Mouse (Mus musculus): Measurements from ENCODE around the gene Dock6. TPM values are rescaled to one million over a fixed set of nuclear protein-coding genes. Genes with fewer than 3 reads are reported as not detected.
"Not testable (repeated sequence)": the region's sequence is repeated elsewhere in the genome, so short reads cannot be mapped to it uniquely, and the experiment has no call there.

Dock6 gene
- 48.4 and 50.3 TPM in 2 replicates for polyA plus RNA-seq (2015; fragmentation: Nextera tagmentation; extraction: Ambion mirVana)

DNA sequence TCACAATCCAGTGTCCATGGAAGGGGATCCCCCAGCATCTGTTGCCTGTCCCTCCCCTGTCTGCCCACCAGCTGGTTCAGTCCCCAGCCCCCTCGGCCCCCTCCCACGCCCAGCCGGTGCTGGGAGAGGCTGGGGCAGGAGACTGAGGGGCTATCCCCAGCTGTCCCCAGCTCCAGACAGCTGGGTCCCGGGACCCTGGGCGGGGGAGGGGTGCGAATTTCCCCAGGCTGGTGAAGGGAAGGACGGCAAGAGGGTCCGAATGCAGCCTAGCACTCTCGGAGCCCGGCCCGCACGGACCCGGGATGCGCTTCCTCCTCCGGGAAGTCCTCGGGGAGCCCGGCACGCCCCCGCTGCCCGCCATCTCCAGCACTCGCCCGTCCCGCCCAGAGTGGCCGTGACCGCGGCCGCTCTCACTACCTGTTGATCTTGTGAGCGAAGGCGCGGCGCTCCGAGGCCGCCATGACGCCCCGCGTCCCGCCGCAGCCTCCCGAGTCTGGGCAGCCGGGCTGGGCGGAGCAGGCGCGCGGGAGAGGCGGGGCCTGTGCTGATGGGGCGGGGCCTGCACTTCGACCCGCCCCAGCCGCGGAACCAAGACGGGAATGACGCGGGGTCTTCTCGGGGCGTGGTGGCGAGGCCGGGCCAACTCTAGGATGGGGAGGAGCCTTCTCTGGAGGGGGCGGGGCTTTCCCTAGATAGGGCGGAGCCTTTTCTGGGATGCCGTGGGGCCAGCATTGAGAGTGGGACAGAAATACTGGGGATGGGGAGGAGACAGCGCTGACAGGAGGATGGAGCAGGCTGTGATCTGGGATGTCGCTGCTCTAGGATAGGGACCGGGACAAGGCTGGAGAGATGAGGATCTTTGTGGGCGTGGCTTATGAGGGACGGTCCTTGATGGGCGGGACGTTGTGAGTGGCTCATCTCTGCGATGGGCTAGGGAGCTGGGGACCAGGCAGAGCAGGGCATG is at the start of gene Dock6:
TSS of gene Dock6 (minus strand) at position 508 of the 964 bp plus-strand sequence.
- no peaks in the 10 kb centered on the region for H3K36me3 ChIP-seq
- peak within 1 kb of the TSS; percentile 94 for H3K9ac ChIP-seq
- peak within 1 kb of the TSS; percentile 77 for H3K4me2 ChIP-seq
- H3K27ac ChIP-seq (replicated peaks) = peak within 1 kb of the TSS; percentile 81
- H3K27me3 ChIP-seq (replicated peaks) = no peaks in the 10 kb centered on the region
- no peaks in the 10 kb centered on the region for H3K9me3 ChIP-seq
- H3K4me3 ChIP-seq = peak within 1 kb of the TSS; percentile 88
- peaks cover 39% of the 10 kb centered on the region for H3K4me1 ChIP-seq
- ATAC-seq (ENCODE audit: extremely low read depth, insufficient number of reproducible peaks, low FRiP score, low TSS enrichment) = peak; percentile 84
- under 1% methylated on average over 68 of the region's 68 CpGs for WGBS

DNA sequence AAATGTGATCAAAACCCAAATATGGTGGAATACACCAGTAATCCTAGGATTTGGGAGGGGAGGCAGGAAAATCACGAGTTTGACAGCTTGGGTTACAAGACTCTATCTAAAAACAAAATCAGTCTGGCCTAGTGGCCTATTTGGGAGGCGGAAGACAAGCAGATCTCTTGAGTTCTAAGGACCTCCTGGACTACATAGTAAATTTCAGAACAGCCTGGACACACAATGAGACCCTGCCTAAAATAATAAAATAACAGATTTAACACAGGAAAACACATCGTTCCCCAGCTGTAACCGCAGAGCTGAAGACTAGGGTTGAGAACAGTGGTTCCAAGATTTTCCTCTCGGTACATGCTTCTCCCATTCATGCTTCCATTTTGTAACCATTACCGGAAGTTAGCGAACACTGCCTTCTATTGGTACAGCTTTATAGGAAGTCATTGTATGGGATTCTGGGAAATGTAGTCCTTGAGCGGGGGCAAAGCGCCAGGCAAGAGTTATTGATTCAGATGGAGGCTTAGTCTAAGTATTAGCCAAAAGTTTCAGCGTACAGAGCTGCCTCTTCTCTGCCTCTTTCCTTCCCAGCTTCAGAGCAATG is 48.9 kb upstream of the Dock6 start:
- H3K36me3 ChIP-seq = no peaks in the 10 kb centered on the region
- WGBS = 12% methylated on average over 10 of the region's 10 CpGs
- H3K4me1 ChIP-seq = no peaks in the 10 kb centered on the region
- peak overlapping the region; percentile 61 for H3K4me2 ChIP-seq
- H3K27me3 ChIP-seq (replicated peaks) = peaks cover 23% of the 10 kb centered on the region
- ATAC-seq (ENCODE audit: extremely low read depth, insufficient number of reproducible peaks, low FRiP score, low TSS enrichment) = no peak
- H3K27ac ChIP-seq (replicated peaks) = no peak overlapping the region
- H3K4me3 ChIP-seq = peak overlapping the region; percentile 46
- no peaks in the 10 kb centered on the region for H3K9me3 ChIP-seq
- H3K9ac ChIP-seq = peak overlapping the region; percentile 55; the same call in 1 of the 2 replicates

DNA sequence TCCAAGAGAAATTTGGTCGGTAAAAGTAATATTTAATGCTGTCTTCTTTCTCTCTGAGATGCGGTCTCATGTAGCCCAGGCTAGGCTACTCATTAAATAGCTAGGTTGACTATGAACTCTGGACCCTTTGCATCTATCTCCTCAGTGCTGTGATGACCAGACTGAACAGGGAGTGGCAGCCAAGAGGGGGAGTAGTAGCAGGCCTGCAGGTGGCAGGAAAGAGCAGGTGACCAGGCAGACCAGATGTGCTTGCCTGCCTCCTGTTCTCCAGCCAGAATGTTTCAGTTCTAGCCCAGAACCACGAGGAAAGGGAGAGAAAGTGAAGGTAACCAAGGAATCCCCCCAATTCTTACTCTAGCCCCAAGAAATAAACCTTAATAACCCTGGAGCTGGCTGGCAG is 36.8 kb upstream of the Dock6 start:
- H3K4me2 ChIP-seq = no peak overlapping the region
- H3K9ac ChIP-seq = no peak overlapping the region
- H3K4me3 ChIP-seq = no peak overlapping the region
- WGBS = 64% methylated on average over 3 of the region's 3 CpGs
- ATAC-seq (ENCODE audit: extremely low read depth, insufficient number of reproducible peaks, low FRiP score, low TSS enrichment) = no peak
- H3K27me3 ChIP-seq (replicated peaks) = peaks cover 11% of the 10 kb centered on the region; the same call in 1 of the 2 replicates
- H3K4me1 ChIP-seq = no peaks in the 10 kb centered on the region
- no peaks in the 10 kb centered on the region for H3K36me3 ChIP-seq
- no peak overlapping the region for H3K27ac ChIP-seq (replicated peaks)
- H3K9me3 ChIP-seq = no peaks in the 10 kb centered on the region

DNA sequence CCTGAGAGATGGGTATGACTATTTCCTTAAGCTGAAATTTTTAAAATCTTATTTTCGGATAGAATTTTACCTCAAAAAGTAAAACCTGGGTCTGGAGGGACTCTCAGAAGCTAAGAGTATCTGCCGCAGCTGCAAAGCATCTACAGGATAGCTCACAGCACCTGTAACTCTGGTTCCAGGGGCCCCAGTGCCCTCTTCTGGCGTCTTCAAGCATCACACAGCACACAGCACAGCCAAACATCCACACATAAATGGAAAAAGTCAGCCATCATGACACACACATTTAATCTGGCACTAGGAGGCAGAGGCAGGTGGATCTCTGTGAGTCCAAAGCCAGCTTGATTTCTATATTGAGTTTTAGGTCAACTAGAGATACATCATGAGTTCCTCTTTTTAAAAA is 24.2 kb upstream of the Dock6 start:
- H3K36me3 ChIP-seq = no peaks in the 10 kb centered on the region
- no peak overlapping the region for H3K27ac ChIP-seq (replicated peaks)
- no peak overlapping the region for H3K4me2 ChIP-seq
- no peak overlapping the region for H3K9ac ChIP-seq
- no peak overlapping the region for H3K4me3 ChIP-seq
- no peak for ATAC-seq (ENCODE audit: extremely low read depth, insufficient number of reproducible peaks, low FRiP score, low TSS enrichment)
- 57% methylated on average over 3 of the region's 3 CpGs for WGBS
- 0 out of 2 replicates have a peak, but pooled peaks cover 5% of the 10 kb centered on the region for H3K9me3 ChIP-seq
- H3K4me1 ChIP-seq = no peaks in the 10 kb centered on the region
- peaks cover 6% of the 10 kb centered on the region for H3K27me3 ChIP-seq (replicated peaks)

DNA sequence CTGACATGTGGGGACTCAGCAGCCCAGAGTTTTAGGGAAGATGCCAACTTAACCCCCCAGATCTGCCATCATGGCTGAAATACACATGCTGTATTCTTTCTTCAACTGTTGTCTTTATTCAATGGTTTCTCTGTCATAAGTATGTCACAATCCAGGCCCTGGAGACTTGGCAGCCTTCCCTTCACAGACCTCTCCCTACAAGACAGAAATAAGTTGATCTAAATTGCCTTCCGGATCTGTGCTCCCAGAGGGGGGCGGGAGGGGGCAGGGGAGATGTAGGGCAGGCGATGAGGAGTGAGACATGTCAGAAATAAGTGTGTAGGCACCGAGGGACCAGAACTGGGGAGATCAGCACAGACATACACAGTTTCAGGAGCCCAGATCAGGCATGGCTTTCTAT is 19.8 kb upstream of the Dock6 start:
- H3K4me2 ChIP-seq = no peak overlapping the region
- no peak overlapping the region for H3K27ac ChIP-seq (replicated peaks)
- H3K36me3 ChIP-seq = no peaks in the 10 kb centered on the region
- no peak for ATAC-seq (ENCODE audit: extremely low read depth, insufficient number of reproducible peaks, low FRiP score, low TSS enrichment)
- H3K27me3 ChIP-seq (replicated peaks) = peaks cover 6% of the 10 kb centered on the region
- no peaks in the 10 kb centered on the region for H3K4me1 ChIP-seq
- WGBS = 45% methylated on average over 4 of the region's 4 CpGs
- H3K9ac ChIP-seq = no peak overlapping the region
- no peaks in the 10 kb centered on the region for H3K9me3 ChIP-seq
- no peak overlapping the region for H3K4me3 ChIP-seq

DNA sequence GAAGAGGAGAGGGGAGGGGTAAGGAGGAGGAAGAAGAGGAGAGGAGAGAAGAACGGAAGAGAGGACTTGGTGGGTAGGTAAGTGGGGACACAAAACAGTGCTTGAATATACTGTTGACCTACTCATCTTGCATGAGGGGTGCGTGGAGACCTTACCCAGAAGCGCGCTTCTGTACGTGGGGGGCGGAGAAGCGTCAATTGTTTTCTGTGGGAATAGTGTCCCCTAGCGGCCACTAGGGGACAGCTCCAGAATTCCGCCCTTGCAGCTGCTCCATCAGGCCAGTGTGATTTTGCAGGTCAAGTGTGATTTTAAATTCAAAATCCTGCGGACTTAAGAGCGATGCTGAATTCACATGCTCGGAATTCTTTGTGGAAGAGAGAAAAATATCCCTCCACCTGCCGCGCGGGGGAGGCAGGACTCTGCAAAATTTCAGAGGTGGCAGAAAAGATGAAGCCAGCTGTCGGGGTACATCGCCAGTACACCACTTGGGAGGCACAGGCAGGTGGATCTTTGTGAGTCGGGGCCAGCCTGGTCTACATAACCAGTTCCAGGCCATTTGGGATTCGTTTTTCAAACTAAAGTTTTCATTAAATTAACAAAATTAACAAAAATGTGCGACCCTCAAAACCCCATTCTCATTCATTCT is 18.6 kb upstream of the Dock6 start:
- no peaks in the 10 kb centered on the region for H3K9me3 ChIP-seq
- H3K4me1 ChIP-seq = no peaks in the 10 kb centered on the region
- H3K27ac ChIP-seq (replicated peaks) = no peak overlapping the region
- H3K27me3 ChIP-seq (replicated peaks) = peaks cover 6% of the 10 kb centered on the region
- 14% methylated on average over 20 of the region's 20 CpGs for WGBS
- no peak overlapping the region for H3K4me3 ChIP-seq
- H3K36me3 ChIP-seq = no peaks in the 10 kb centered on the region
- peak overlapping the region; percentile 60 for H3K4me2 ChIP-seq
- no peak overlapping the region for H3K9ac ChIP-seq
- ATAC-seq (ENCODE audit: extremely low read depth, insufficient number of reproducible peaks, low FRiP score, low TSS enrichment) = no peak

DNA sequence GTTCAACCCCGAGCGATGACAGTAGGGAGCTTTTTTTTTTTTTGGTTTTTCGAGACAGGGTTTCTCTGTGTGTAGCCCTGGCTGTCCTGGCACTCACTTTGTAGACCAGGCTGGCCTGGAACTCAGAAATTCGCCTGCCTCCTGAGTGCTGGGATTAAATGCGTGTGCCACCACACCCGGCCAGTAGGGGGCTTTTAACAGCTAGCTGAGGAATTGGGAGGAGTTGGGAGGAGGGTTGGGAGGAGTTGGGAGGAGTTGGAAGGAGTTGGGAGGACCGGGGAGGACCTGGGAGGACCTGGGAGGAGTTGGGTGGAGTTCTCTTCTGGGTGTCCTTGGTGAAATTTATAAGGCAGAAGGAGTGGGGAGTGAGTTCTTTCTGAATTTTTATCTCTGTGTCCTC is 16.9 kb upstream of the Dock6 start:
- not testable (repeated sequence) for H3K9me3 ChIP-seq; H3K4me2 ChIP-seq; H3K27ac ChIP-seq (replicated peaks); H3K9ac ChIP-seq; H3K27me3 ChIP-seq (replicated peaks); ATAC-seq (ENCODE audit: extremely low read depth, insufficient number of reproducible peaks, low FRiP score, low TSS enrichment); H3K36me3 ChIP-seq; H3K4me3 ChIP-seq; H3K4me1 ChIP-seq
- 44% methylated on average over 7 of the region's 7 CpGs for WGBS

DNA sequence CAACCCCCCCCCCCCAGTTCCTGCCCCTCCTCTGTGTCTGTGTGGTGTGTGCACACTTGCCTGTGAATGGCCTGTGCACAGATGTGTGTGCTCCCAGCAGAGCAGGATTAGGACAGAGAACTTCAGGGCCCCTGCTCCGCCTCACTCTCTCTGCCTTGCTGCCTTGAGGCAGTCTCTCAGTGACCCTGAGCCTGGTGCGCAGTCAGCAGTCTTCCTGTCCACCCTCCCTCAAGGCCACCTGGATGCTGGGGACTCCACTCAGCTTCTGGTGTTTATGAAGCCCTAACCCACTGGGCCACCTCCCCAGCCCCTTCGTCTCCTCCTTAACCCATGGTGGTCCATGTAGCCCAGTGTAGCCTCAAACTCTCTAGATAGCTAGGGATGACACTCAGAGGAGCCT is 15.3 kb upstream of the Dock6 start:
- H3K9me3 ChIP-seq = no peaks in the 10 kb centered on the region
- no peak overlapping the region for H3K4me3 ChIP-seq
- WGBS = 65% methylated on average over 3 of the region's 3 CpGs
- no peak overlapping the region for H3K4me2 ChIP-seq
- H3K27me3 ChIP-seq (replicated peaks) = peaks cover 6% of the 10 kb centered on the region
- no peaks in the 10 kb centered on the region for H3K36me3 ChIP-seq
- no peak overlapping the region for H3K27ac ChIP-seq (replicated peaks)
- no peak for ATAC-seq (ENCODE audit: extremely low read depth, insufficient number of reproducible peaks, low FRiP score, low TSS enrichment)
- no peaks in the 10 kb centered on the region for H3K4me1 ChIP-seq
- H3K9ac ChIP-seq = no peak overlapping the region

DNA sequence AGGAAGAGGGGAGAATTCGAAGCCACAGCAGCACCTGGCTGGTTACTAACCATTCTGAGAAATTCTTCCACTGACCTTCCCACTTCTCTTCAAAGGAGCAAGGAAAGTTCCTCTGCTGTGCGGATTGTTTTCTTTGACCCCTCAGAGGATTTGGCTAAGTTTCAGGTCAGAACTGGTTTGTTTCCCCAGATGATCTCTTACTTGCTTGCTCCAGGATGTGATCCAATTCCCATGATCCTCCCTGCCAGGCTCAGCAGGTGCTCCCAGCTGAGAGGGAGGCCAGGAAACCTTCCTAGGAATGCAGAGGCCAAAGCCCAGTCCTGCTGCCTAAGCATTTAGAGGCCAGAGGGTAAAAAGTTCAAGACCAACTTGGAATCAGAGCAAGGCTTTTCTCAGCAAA is 14.2 kb upstream of the Dock6 start:
- Histone ChIP-seq H3K27ac (replicated peaks) (peak overlapping the region; percentile 51), H3K4me3 (no peak overlapping the region), H3K9me3 (peaks cover 6% of the 10 kb centered on the region; the same call in 1 of the 2 replicates), H3K4me2 (no peak overlapping the region), H3K36me3 (no peaks in the 10 kb centered on the region), H3K9ac (no peak overlapping the region), H3K4me1 (no peaks in the 10 kb centered on the region), H3K27me3 (replicated peaks) (no peaks in the 10 kb centered on the region)
- ATAC-seq (ENCODE audit: extremely low read depth, insufficient number of reproducible peaks, low FRiP score, low TSS enrichment) = no peak
- WGBS = 43% methylated on average over 2 of the region's 2 CpGs

DNA sequence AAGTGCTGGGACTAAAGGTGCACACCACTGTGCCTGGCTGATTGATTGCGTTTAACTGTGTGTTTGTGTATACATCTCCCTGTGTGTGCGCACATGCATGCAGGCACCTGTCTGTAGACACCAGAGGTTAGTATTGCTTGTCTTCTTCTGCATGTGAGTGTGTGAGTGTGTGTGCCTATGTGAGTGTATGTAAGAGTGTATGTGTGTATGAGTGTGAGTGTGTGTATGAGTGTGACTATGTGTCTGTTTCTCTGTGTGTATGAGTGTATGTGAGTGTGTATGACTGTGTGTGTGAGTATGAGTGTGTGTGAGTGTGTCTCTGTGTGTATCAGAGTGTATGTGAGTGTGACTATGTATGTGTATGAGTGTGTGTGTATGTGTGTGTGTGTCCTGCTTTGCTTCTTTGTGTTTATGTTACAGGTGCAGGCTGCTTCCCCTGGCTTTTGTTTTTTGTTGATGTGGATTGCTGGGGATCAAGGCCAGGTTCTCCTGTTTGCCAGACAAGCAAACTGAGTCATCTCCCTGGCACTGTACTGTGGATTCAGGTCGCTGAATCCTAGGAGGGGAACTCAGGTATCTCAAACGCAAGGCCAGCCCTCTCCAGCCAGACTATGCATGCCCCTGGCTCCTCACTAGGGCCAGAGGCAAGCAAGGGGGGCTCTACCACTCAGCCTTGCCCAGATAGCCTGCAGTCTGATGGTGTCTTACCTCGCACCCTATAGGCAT is 13.4 kb upstream of the Dock6 start:
- no peaks in the 10 kb centered on the region for H3K36me3 ChIP-seq
- H3K27ac ChIP-seq (replicated peaks) = peak overlapping the region; percentile 51
- WGBS = 65% methylated on average over 5 of the region's 5 CpGs
- H3K4me1 ChIP-seq = no peaks in the 10 kb centered on the region
- no peak overlapping the region for H3K4me2 ChIP-seq
- no peaks in the 10 kb centered on the region for H3K27me3 ChIP-seq (replicated peaks)
- H3K4me3 ChIP-seq = no peak overlapping the region
- H3K9ac ChIP-seq = no peak overlapping the region
- ATAC-seq (ENCODE audit: extremely low read depth, insufficient number of reproducible peaks, low FRiP score, low TSS enrichment) = no peak
- peaks cover 6% of the 10 kb centered on the region; the same call in 1 of the 2 replicates for H3K9me3 ChIP-seq

DNA sequence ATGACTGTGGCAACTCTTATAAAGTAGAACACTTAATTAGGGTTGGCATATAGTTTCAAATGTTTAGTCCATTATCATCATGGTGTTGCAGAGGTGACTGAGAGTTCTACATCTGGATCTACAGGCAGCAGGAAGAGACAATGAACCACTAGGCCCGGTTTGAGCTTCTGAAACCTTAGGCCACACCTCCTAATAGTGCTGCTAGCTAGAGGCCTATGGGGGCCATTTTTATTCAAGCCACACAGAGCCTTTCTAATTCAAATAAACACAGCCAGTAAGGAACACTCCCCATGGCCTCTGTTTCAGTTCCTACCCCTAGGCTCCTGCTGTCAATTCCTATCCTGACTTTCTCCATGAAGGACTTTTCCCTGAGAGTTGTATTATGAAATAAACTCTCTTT is 9.7 kb upstream of the Dock6 start:
- Histone ChIP-seq H3K27me3 (replicated peaks) (no peaks in the 10 kb centered on the region), H3K4me1 (peaks cover 9% of the 10 kb centered on the region; the same call in 1 of the 2 replicates), H3K27ac (replicated peaks) (no peak overlapping the region), H3K9me3 (peaks cover 6% of the 10 kb centered on the region; the same call in 1 of the 2 replicates), H3K4me2 (no peak overlapping the region), H3K4me3 (no peak overlapping the region), H3K9ac (no peak overlapping the region), H3K36me3 (no peaks in the 10 kb centered on the region)
- no peak for ATAC-seq (ENCODE audit: extremely low read depth, insufficient number of reproducible peaks, low FRiP score, low TSS enrichment)
- WGBS = 78% methylated on average over 1 of the region's 1 CpGs

Measured in heart, embryonic 13.5 days (tissue).